Mouse (Mus musculus) urinary bladder, postnatal 14 days (tissue): ENCODE measurements at regions not wholly inside any gene's neighbourhood (a gene's known extent, or its start where the extent isn't known, plus 50 kb on each side); places are given as distances from the start of the nearest gene placed in this dataset.

Experiments used
- DNase-seq: peaks from one replicate; pipeline ENCODE4 v3.0.0; 2021; ENCODE audit warnings: low spot score

DNA sequence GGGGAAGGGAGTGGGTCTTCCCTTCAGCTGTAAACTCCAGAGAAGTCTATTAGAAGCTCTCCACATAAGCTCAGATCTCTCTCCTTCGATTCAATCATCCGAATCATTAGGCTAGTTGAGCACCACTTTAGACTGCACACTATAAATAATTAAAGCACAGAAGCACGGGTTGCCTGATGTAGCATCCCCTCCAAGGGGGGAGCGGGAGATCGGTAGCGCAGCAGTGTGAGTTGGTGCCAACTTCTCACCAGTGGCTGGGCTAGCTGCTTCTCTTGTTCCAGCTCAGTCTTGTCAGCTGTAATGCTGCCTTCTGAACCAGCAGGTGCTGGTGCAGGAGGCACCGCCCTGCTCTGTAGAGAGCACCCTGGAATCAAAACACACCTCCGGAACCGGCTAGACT, 78.6 kb downstream of the A830031A19Rik start:
- no peak for DNase-seq

DNA sequence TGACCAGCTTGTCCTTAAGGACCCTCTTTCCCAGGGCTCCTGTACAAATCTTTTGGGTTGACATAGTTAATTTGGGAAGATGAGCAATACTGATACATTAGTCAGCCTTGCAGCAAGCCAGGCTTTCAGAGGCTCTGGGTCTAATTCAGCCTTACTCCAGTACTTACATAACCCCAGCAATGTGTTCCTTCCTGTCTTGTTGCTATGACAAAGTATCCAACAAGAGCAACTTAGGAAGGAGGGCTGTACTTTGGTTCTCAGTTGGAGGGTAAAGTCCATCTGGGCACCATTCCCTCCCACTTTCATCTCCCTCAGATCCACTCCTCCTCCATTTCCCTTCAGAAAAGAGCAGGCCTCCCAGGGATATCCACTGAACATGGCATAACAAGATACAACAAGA, 80.7 kb downstream of the A830031A19Rik start:
- no peak for DNase-seq

DNA sequence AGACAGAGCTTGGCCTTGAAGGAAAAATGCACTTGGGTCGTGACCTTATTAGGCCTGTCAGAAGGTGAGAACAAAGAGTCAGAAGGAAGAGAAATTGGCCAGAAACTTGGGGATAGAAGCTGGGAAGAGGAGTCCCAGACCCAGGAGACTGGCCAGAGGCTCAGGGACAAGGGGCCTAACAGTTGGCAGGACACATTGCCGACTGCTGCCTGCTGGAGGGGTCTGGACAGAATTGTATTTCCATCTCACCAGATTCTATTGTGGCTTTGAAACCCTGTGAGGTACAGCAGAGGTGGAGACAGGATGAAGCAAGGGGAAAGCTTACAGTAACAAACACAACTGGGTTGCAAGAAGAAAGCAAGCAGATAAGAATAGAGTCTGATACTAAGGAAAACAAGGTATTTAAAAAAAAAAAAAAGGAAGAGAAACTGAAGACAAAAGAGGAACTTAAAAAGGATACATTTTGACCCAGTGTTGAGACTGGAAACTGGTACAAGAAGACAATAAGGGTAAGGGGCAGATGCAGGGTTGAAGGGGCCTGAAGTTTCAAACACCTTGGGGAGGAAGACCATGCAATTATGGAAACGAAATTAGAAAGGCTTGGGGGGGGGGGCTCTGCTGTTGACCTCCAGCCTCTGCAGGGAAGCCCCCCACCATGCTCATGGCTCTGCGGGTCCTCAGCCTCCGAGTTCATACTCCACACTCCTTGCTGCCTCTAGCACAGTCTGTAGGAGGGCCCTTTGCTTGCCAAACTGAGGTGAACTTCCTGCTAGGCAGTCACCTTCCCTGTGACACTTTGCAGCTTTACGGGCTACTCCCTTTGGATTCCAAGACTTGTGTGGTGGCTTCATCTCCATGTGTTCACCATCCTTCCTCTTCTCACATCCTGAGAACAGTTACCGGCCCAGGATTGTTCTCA, 87.1 kb downstream of the A830031A19Rik start:
- no peak for DNase-seq

DNA sequence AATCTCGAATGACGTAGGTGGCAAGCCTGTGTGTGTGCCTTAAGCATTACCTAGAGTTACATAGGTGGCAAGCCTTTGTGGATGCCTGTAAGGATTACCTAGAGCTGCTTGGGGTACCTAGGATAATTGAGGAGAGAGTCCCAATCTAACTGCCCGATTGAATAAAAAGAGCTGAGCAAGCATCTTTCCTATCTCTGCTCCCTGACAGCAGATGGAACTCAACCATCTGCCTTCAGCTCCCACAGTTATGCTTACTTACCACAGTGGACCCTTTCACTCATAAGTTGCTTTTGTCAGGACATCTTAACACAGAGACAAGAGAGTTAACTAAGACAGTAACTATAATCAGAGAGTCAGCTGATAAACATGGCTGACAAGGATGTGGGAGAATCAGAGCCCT, 89.6 kb downstream of the A830031A19Rik start:
- DNase-seq = no peak

DNA sequence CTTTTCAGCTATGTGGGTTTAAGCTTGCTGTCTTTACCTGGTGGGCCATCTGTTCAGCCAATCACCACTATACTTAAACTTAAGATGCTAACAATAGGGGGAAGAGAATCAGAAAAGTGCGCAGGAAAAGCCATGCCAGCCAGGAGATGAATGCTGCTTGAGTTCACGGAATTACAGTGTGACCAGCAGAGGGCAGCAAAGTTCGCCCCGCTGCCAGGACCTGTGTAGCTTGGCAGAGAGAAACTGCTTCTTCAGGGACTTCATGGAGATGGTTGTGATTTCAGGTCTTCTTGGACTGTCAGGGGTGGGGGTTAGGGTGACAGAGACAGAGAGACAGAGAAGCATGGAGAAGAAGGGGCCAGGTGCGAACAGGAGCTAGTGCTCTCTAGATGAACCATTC, 84.3 kb upstream of the Papolg start:
- DNase-seq = peak; percentile 66

DNA sequence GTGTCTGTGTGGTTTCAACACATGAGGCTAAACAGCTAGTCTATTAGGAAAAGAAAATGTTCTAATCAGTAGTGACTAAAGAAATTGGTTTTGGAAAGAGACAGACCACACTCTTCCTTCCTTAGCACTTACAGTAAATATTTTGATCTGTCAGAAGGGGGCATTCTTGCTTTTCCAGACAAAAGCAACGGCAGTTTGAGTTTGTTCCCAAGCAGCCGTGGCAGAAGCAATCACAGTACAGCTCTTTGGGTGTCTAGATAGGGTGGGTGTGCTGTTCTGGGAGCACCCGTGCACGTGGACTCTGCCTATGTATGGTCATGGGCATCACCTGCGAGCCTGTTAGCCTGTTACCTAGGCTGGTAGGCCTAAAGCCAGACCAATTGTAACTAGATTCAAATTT, 83.2 kb upstream of the Papolg start:
- no peak for DNase-seq

DNA sequence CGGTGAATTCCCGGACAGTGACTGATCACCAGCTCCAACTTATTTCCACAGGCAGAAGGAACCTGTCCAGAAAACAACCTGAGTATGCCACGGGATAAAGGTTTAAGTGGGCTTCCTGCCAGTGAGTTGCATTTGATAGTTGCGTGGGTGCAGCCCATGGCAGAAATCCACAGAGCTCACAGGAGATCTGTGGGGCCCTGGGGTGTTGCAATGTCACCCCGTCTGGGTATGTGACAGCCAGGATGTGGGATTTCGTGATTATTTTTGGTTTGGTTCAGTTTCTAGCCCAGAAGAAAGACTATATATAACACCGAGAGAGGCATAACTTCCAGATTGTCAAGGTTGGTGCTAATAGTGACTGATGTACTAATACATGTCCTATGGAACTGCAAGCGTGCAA, 82.0 kb upstream of the Papolg start:
- DNase-seq = no peak

DNA sequence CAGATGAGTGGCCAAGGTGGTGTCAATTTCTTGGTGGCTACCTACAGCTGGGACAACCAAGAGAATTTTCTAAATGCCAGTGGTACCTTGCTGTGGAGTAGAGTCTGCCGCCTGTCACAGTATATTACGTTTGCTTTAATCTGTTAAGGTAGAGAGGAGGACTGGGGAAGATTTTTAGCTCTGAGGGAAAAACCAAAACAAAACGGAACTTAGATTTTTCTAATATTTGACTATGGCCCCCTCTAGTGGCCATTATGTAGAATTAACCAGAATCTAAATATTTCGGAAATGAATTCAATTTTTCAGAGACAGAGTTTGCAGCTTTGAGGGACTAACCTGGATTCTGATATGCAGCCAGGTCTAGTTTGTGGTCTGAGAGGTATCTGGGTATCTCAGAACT, 59.3 kb upstream of the Papolg start:
- DNase-seq = no peak

DNA sequence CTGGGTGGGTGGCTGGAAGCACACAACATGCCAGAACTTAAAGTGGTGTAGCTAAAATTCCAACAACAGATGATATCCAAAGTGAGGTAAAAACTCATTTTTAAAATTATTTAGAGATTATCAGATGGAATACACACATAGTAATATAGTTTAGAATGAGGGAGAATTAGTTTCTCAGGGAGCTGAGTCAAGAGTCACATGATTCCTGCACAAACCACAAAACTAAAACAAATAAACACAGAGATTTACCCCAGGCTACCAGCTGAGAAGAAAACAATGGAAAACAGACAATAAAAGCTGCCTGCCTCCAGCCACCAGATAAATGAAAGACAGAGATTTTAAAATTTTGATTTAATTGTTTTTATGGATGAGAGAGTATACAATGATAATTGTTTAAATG, 50.9 kb upstream of the Papolg start:
- no peak for DNase-seq
